Mouse (Mus musculus) olfactory bulb, adult 2 months (tissue): ENCODE results near the gene Hoxd12. TPM values are rescaled to one million over a fixed set of nuclear protein-coding genes. Genes with fewer than 3 reads are reported as not detected.

Experiments used
- H3K27ac ChIP-seq: fragments of 200-500 bp; 2 replicates; pipeline ENCODE4 v1.5.1; 2012; ENCODE audit warnings: low read depth, low read length; ENCODE audit not compliant: insufficient read depth
- H3K4me1 ChIP-seq: fragments of 200-500 bp; 2 replicates; pipeline ENCODE4 v1.6.1; 2012; ENCODE audit warnings: low read length; ENCODE audit not compliant: control insufficient read depth, insufficient read depth
- H3K4me3 ChIP-seq: fragments of 200-500 bp; 2 replicates; pipeline ENCODE4 v1.5.1; 2012; ENCODE audit warnings: mild to moderate bottlenecking, low read depth, low read length, moderate library complexity; ENCODE audit not compliant: insufficient read depth
- CTCF ChIP-seq: fragments of 200-500 bp; IDR thresholded peaks from 2 replicates; pipeline ENCODE4 v1.5.1; 2012; ENCODE audit warnings: low read depth, mild to moderate bottlenecking, low read length, moderate library complexity; ENCODE audit not compliant: insufficient read depth
- POLR2A ChIP-seq: fragments of 200-500 bp; IDR thresholded peaks from 2 replicates; pipeline ENCODE4 v1.6.1; 2012; ENCODE audit warnings: mild to moderate bottlenecking, low read depth, low read length, moderate library complexity; ENCODE audit not compliant: insufficient read depth
- WGBS: fragments of 180-500 bp; shearing (Covaris S2); methylation state at CpG from one replicate; pipeline ENCODE4 v1.1.7; 2018; 5-methylcytosine and 5-hydroxymethylcytosine counted together
- polyA plus RNA-seq: library from polyadenylated mRNA; stranded (reverse); fragments of >200 nt; gene quantifications from 2 replicates; pipeline ENCODE4 v1.2.4, GENCODE M21; 2012; ENCODE audit warnings: low replicate concordance; ENCODE audit not compliant: missing spikeins, insufficient read depth, insufficient read length

Hoxd12 gene
- polyA plus RNA-seq, 1 experiment: not detected

DNA sequence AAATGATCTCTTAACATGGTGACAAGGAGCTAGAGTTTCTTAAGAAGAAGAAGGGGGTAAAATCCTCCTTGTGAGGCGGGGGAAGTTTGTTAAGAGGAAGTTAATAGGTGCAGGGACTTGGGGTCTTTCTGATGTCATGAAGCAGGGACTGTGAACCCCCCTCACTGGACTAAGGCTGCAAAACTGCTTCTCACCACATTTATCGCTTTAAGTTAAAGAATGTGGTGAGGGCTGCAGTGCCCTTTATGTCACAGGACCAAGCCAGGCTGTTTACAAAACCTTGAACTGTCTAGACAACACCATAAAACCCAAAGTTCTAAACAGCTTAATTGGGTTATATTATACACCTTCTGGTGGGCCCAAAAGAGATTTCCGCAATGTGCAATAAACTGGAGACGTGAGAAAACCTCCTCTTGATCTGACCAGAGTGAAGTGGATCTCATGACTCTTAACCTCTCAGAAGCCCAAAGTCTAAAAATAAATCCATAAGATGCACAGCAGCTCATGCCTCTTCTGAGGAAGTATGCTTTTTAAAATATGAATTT lies 10.3 kb downstream of the Hoxd12 start:
- Histone ChIP-seq H3K4me1 (no peaks in the 10 kb centered on the region), H3K27ac (no peak overlapping the region), H3K4me3 (no peak overlapping the region)
- TF ChIP-seq POLR2A (no peak), CTCF (no peak)
- WGBS: 10% methylated on average over 4 of the region's 4 CpGs

DNA sequence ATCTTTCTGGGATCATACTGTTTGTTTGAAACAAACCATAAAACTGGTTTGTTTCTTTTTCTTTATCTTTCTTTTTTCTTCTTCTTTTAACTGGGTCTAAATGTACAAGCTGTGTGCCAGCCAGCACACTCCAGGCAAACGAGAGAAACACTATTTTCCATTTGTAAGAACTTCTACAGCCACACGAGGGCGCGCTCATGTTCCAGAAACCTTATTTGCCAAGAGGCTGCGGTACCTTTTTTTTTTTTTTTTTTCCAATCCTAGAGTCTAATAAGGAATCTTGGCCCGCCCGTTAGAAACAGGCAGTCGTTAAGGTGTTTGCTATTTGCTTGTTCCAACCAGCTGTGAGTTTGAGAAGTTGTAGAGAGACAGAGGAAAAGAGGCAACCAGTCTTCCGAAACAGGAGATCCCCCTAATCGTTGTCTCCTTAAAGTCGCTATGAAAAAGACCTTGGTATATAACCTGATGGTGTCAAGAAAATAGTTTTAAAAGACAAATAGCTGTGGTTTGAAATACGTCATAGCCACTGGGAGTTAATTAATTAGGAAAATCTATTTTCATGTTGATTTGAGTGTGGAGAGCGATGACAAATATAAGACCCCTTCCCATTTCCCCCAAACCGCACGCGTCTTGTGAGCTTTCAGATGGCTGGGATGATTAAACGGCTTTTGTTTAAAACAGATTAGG lies 11.6 kb downstream of the Hoxd12 start:
- TF ChIP-seq POLR2A: no peak
- TF ChIP-seq CTCF: no peak
- H3K4me1 ChIP-seq: no peaks in the 10 kb centered on the region
- WGBS: 8% methylated on average over 17 of the region's 17 CpGs
- no peak overlapping the region for H3K27ac ChIP-seq
- no peak overlapping the region for H3K4me3 ChIP-seq

GRCm38 (mm10) chr2:74686988-74687697 lies 12.3 kb downstream of the Hoxd12 start:
- H3K4me1 ChIP-seq: no peaks in the 10 kb centered on the region
- 3% methylated on average over 27 of the region's 27 CpGs for WGBS
- TF ChIP-seq POLR2A (no peak), CTCF (no peak)
- H3K4me3 ChIP-seq: no peak overlapping the region
- H3K27ac ChIP-seq: no peak overlapping the region

DNA sequence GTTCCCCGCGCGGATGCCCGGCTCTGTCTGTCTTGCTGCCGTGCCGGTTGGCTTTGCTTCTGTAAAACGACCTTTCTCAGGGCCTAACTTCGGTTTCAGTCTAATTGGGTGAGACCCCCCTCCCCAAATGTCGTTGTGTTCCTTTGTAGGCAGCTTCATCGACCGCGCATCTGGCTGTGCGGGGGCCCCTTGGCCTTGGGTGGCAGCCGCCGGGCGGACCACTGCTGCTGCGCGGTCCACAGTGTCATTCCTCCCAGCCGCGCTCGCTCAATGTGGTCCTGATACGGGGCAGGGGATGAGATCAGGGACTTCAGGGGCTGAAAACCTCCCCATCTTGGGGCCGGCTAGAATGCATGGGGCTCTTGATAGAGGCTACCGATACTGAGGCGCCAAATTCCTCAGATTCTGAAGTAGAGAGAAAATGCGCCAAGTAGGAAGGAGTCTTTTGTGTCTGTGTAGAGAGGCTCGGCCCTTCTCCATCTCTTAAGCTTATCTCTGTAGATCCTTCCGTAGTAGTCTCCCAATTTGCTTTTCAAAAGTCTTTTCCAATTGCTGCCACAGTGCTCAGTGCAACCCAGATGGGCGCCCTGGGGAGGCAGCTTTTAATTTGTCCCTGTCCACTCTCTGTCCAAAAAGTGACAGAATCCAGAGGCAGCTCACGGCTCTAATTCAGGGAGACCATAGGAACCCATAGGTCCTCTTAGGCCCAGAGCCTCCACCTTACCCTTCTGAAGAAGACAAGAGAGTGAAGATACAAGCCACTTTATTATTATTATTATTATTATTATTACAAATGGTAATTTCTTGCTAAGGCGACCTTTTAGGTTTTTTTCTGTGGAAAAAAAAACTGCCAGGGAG lies 13.1 kb downstream of the Hoxd12 start:
- Histone ChIP-seq H3K4me1 (no peaks in the 10 kb centered on the region), H3K4me3 (no peak overlapping the region), H3K27ac (no peak overlapping the region)
- TF ChIP-seq CTCF (no peak), POLR2A (no peak)
- 3% methylated on average over 31 of the region's 31 CpGs for WGBS

DNA sequence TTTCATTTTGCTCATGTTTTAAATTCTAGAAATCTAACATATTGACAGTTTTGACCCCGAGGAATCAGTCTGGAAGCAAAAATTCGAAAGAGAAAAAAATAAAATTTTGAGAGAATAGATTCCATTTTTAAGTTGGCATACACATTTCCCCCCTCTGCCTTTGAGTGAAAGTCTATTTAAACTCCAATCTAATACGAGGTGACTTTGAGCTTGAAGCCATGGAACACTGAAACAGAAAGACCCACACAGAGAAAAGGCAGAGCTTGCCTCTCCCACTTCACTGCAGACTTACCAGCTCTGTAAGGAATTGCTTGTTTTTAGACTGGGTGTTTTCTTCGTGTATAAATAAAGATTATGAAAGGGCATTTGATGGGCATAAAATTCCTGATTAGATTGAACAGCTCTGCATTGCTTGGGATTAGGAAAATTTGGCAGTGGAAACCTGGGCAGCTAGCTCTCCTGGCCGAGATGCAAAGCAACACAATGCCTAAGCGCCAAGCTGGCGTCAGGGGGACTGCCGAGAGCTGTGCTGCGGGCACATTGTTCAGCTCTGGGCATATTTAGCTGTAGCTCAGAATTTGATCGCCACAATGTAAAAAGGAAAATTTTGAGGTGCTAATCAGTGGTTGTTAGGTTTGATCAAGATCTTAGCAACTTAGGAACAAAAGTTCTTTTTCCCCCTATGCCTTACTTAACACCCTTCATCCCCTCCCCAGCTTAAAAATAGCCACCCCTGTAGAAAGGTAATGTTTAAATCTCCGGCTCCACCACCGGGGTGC lies 14.2 kb downstream of the Hoxd12 start:
- Histone ChIP-seq H3K27ac (no peak overlapping the region), H3K4me3 (no peak overlapping the region), H3K4me1 (no peaks in the 10 kb centered on the region)
- TF ChIP-seq CTCF (no peak), POLR2A (no peak)
- 7% methylated on average over 12 of the region's 12 CpGs for WGBS

DNA sequence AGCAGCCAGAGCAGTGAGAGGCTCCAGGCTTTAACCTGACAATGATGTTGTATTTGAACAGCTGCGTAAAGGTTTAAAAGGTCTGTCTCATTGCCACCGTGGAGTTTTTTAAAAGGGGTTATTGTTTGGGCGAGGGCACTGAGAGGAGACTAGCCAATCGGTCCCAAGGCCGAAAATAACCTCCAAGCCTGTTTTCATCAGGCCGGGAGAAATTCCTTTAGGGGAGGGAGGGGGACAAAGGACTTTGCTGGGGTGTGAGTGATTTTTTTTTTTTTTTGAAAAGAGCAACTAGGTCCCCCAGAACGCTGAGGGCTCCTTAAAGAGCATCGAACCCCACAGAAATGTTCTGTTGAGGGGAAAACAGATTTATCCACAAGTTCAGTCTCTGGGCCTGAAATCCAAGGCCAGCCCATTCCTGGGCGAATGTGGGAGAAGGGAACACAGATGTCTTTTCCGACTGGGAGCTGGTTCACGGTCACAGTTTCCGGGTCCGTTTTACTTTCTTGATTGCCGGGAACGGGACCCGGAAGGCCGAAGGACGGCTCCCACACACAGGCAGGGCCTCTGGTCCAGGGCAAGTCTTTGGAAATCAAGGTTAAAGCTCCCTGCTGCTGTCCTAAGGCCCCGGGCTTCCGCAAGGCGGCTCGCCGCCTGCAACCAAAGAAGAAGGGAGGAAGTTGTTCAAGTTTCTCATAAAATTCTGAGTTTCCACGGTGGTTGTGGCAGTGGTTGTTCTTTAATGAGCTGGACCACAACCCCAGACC lies 14.9 kb downstream of the Hoxd12 start:
- WGBS: 3% methylated on average over 24 of the region's 24 CpGs
- no peak for TF ChIP-seq POLR2A
- Histone ChIP-seq H3K4me3 (no peak overlapping the region), H3K4me1 (no peaks in the 10 kb centered on the region), H3K27ac (no peak overlapping the region)

- H3K4me1 ChIP-seq: no peaks in the 10 kb centered on the region
- no peak overlapping the region for H3K4me3 ChIP-seq
- 17% methylated on average over 8 of the region's 8 CpGs for WGBS
- TF ChIP-seq POLR2A: no peak
- no peak for TF ChIP-seq CTCF
- H3K27ac ChIP-seq: no peak overlapping the region
Observed at GRCm38 (mm10) chr2:74690338-74690716, 15.5 kb downstream of the Hoxd12 start.
